Mouse (Mus musculus): Measurements from ENCODE around the gene Adamtsl1. TPM values are rescaled to one million over a fixed set of nuclear protein-coding genes. Genes with fewer than 3 reads are reported as not detected.

Gene Adamtsl1
- polyA plus RNA-seq, 1 experiment, result 0.48 TPM

DNA sequence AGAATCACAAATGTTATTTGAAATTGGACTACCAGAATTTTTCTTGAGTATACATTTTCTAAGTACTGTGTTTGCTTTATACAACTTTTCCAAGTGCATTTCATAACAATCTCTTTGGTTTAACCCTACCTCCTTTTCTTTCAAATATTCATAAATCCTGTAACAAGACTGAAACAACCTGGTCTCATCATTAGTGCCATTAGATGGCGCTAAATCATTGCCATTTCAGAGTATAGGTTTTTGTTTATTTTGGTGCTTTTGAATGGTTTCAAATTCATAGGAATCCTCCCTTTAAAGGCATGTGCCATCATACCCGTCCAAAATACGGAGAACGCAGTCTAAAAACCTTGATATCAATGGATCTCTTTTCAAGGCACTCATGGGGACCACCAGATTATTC is 270.5 kb downstream of the Adamtsl1 start:
- Histone ChIP-seq H3K79me3 (ENCODE audit: low read depth) (no peaks in the 10 kb centered on the region), H3K4me3 (ENCODE audit: insufficient read depth, poor library complexity, severe bottlenecking) (no peak overlapping the region), H3K27me3 (ENCODE audit: control insufficient read depth, insufficient read depth, insufficient read length) (no peaks in the 10 kb centered on the region), H3K36me3 (ENCODE audit: control insufficient read depth, insufficient read depth) (no peaks in the 10 kb centered on the region), H3K79me2 (ENCODE audit: control insufficient read depth, insufficient read depth) (no peaks in the 10 kb centered on the region), H3ac (ENCODE audit: control insufficient read depth, insufficient read length, low read depth) (no peak overlapping the region)
- TF ChIP-seq MAX (IDR thresholded peaks at IDR 0.05), result no peak
- TF ChIP-seq CEBPB (IDR thresholded peaks at IDR 0.05; ENCODE audit: low read depth), result no peak
- TF ChIP-seq MYOD1 (IDR thresholded peaks at IDR 0.05; ENCODE audit: control insufficient read depth, insufficient read length, low read depth), result no peak
- no peak for TF ChIP-seq MYOG (IDR thresholded peaks at IDR 0.05; ENCODE audit: control insufficient read depth, extremely low read depth, insufficient read length)
- TF ChIP-seq USF1 (IDR thresholded peaks at IDR 0.05; ENCODE audit: low read depth), result no peak
- no peak for TF ChIP-seq CTCF (IDR thresholded peaks at IDR 0.05; ENCODE audit: control insufficient read depth, insufficient read depth, insufficient read length)

DNA sequence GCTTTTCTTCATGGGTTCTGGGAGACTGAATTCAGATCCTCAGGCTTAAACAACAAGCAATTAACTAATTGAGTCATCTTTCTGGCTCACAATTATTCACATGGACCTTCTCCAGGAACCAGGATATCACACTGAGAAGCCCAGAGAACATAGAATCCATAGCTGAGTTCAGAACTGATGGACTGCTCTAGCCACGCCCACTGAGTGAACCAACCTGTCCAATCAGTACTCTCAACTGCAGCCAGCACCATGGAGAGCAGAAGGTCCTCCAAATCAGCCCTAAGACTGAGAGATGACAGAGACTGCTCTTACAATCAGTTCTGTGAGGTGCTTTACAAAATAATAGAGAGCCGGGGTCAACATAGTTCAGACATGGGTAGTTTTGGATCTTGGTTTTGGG is 276.3 kb downstream of the Adamtsl1 start:
- H3K79me2 ChIP-seq (ENCODE audit: control insufficient read depth, insufficient read depth), result no peaks in the 10 kb centered on the region
- no peaks in the 10 kb centered on the region for H3K79me3 ChIP-seq (ENCODE audit: low read depth)
- no peaks in the 10 kb centered on the region for H3K36me3 ChIP-seq (ENCODE audit: control insufficient read depth, insufficient read depth)
- H3K27me3 ChIP-seq (ENCODE audit: control insufficient read depth, insufficient read depth, insufficient read length), result no peaks in the 10 kb centered on the region
- no peak overlapping the region for H3K4me3 ChIP-seq (ENCODE audit: insufficient read depth, poor library complexity, severe bottlenecking)
- H3ac ChIP-seq (ENCODE audit: control insufficient read depth, insufficient read length, low read depth), result no peak overlapping the region
- no peak for TF ChIP-seq USF1 (IDR thresholded peaks at IDR 0.05; ENCODE audit: low read depth)
- no peak for TF ChIP-seq CTCF (IDR thresholded peaks at IDR 0.05; ENCODE audit: control insufficient read depth, insufficient read depth, insufficient read length)
- TF ChIP-seq MYOG (IDR thresholded peaks at IDR 0.05; ENCODE audit: control insufficient read depth, extremely low read depth, insufficient read length), result no peak
- no peak for TF ChIP-seq MYOD1 (IDR thresholded peaks at IDR 0.05; ENCODE audit: control insufficient read depth, insufficient read length, low read depth)
- no peak for TF ChIP-seq MAX (IDR thresholded peaks at IDR 0.05)
- no peak for TF ChIP-seq CEBPB (IDR thresholded peaks at IDR 0.05; ENCODE audit: low read depth)
- TF ChIP-seq FOSL1 (IDR thresholded peaks at IDR 0.05; ENCODE audit: insufficient read depth, low read length, poor library complexity, severe bottlenecking), result no peak

DNA sequence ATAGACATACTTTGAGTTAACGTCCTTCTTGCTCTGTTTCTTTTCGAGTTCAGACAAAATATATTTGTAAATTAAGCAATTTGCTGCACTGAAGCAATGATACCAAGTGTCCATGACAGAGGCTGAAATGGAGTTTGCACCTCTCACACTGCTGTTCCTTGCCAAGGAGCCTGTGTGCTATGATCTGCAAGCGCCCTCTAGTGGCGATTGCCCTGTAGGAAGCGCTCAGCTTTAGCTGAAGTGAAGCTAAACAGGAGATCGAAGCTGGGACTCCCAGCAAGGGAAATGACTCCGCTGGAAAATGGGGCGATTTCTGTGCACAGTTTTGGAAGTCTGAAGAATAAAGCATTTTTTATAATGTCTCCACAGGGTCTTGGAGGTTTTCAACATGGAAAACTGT is 287.8 kb downstream of the Adamtsl1 start:
- TF ChIP-seq MYOD1 (IDR thresholded peaks at IDR 0.05; ENCODE audit: control insufficient read depth, insufficient read length, low read depth), result no peak
- TF ChIP-seq CTCF (IDR thresholded peaks at IDR 0.05; ENCODE audit: control insufficient read depth, insufficient read depth, insufficient read length), result peak; percentile 67
- no peaks in the 10 kb centered on the region for H3K79me3 ChIP-seq (ENCODE audit: low read depth)
- no peaks in the 10 kb centered on the region for H3K79me2 ChIP-seq (ENCODE audit: control insufficient read depth, insufficient read depth)
- no peak overlapping the region for H3K4me3 ChIP-seq (ENCODE audit: insufficient read depth, poor library complexity, severe bottlenecking)
- no peaks in the 10 kb centered on the region for H3K36me3 ChIP-seq (ENCODE audit: control insufficient read depth, insufficient read depth)
- H3K27me3 ChIP-seq (ENCODE audit: control insufficient read depth, insufficient read depth, insufficient read length), result no peaks in the 10 kb centered on the region
- H3ac ChIP-seq (ENCODE audit: control insufficient read depth, insufficient read length, low read depth), result no peak overlapping the region

DNA sequence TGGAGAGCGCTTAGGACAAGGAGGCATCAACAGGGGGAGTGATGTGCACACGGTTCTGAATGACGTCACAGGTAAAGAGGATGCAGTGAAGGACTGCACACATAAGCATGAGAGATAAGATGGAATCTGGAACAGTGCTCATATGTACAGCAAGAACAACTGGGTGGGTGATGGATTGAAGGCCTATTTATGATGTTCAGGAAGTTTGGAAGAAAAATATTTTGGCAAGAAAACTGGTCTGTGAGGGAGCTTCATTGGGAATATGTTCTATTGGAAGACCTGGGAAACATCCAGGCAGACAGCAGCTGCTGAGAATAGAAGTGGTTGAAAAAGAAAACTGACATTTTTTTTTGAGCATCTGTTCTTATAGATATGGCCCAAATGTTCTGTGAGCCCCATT is 300.4 kb downstream of the Adamtsl1 start:
- Histone ChIP-seq H3K79me2 (ENCODE audit: control insufficient read depth, insufficient read depth) (no peaks in the 10 kb centered on the region), H3ac (ENCODE audit: control insufficient read depth, insufficient read length, low read depth) (no peak overlapping the region), H3K79me3 (ENCODE audit: low read depth) (no peaks in the 10 kb centered on the region), H3K27me3 (ENCODE audit: control insufficient read depth, insufficient read depth, insufficient read length) (no peaks in the 10 kb centered on the region), H3K4me3 (ENCODE audit: insufficient read depth, poor library complexity, severe bottlenecking) (no peak overlapping the region), H3K36me3 (ENCODE audit: control insufficient read depth, insufficient read depth) (no peaks in the 10 kb centered on the region)
- TF ChIP-seq CEBPB (IDR thresholded peaks at IDR 0.05; ENCODE audit: low read depth) (no peak), USF1 (IDR thresholded peaks at IDR 0.05; ENCODE audit: low read depth) (no peak), MAX (IDR thresholded peaks at IDR 0.05) (no peak), MYOD1 (IDR thresholded peaks at IDR 0.05; ENCODE audit: control insufficient read depth, insufficient read length, low read depth) (no peak), MYOG (IDR thresholded peaks at IDR 0.05; ENCODE audit: control insufficient read depth, extremely low read depth, insufficient read length) (no peak), CTCF (IDR thresholded peaks at IDR 0.05; ENCODE audit: control insufficient read depth, insufficient read depth, insufficient read length) (no peak), FOSL1 (IDR thresholded peaks at IDR 0.05; ENCODE audit: insufficient read depth, low read length, poor library complexity, severe bottlenecking) (no peak)

DNA sequence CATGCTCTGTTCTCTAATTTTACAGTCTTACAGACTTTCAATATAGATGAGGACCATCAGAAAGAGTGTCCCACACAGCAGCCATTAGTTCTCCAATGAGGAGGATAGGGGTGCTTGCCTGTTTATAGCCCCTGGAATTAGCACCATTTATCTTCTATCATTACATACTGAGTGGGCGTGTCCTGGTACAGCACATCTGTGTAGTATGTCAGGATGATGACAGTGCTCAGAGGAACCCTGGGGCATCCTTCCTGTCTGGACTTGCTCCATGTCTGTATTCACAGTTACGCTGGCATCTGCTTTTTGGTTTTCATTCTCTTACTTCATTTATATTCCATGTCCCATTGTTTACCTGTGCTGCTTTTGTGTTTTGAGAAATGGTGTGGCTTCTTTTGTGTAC is 304.5 kb downstream of the Adamtsl1 start:
- no peak overlapping the region for H3K4me3 ChIP-seq (ENCODE audit: insufficient read depth, poor library complexity, severe bottlenecking)
- no peaks in the 10 kb centered on the region for H3K79me2 ChIP-seq (ENCODE audit: control insufficient read depth, insufficient read depth)
- TF ChIP-seq USF1 (IDR thresholded peaks at IDR 0.05; ENCODE audit: low read depth) (no peak), CEBPB (IDR thresholded peaks at IDR 0.05; ENCODE audit: low read depth) (no peak), MYOD1 (IDR thresholded peaks at IDR 0.05; ENCODE audit: control insufficient read depth, insufficient read length, low read depth) (no peak), MAX (IDR thresholded peaks at IDR 0.05) (no peak), MYOG (IDR thresholded peaks at IDR 0.05; ENCODE audit: control insufficient read depth, extremely low read depth, insufficient read length) (no peak), FOSL1 (IDR thresholded peaks at IDR 0.05; ENCODE audit: insufficient read depth, low read length, poor library complexity, severe bottlenecking) (no peak), CTCF (IDR thresholded peaks at IDR 0.05; ENCODE audit: control insufficient read depth, insufficient read depth, insufficient read length) (no peak)
- no peaks in the 10 kb centered on the region for H3K27me3 ChIP-seq (ENCODE audit: control insufficient read depth, insufficient read depth, insufficient read length)
- no peaks in the 10 kb centered on the region for H3K79me3 ChIP-seq (ENCODE audit: low read depth)
- H3K36me3 ChIP-seq (ENCODE audit: control insufficient read depth, insufficient read depth), result no peaks in the 10 kb centered on the region
- H3ac ChIP-seq (ENCODE audit: control insufficient read depth, insufficient read length, low read depth), result no peak overlapping the region

- Histone ChIP-seq H3K4me3 (ENCODE audit: insufficient read depth, poor library complexity, severe bottlenecking) (no peak overlapping the region), H3K79me3 (ENCODE audit: low read depth) (no peaks in the 10 kb centered on the region), H3K36me3 (ENCODE audit: control insufficient read depth, insufficient read depth) (no peaks in the 10 kb centered on the region), H3ac (ENCODE audit: control insufficient read depth, insufficient read length, low read depth) (no peak overlapping the region), H3K27me3 (ENCODE audit: control insufficient read depth, insufficient read depth, insufficient read length) (no peaks in the 10 kb centered on the region), H3K79me2 (ENCODE audit: control insufficient read depth, insufficient read depth) (no peaks in the 10 kb centered on the region)
- TF ChIP-seq MYOG (IDR thresholded peaks at IDR 0.05; ENCODE audit: control insufficient read depth, extremely low read depth, insufficient read length), result no peak
- no peak for TF ChIP-seq MYOD1 (IDR thresholded peaks at IDR 0.05; ENCODE audit: control insufficient read depth, insufficient read length, low read depth)
- no peak for TF ChIP-seq MAX (IDR thresholded peaks at IDR 0.05)
- no peak for TF ChIP-seq CTCF (IDR thresholded peaks at IDR 0.05; ENCODE audit: control insufficient read depth, insufficient read depth, insufficient read length)
- TF ChIP-seq CEBPB (IDR thresholded peaks at IDR 0.05; ENCODE audit: low read depth), result no peak
- no peak for TF ChIP-seq USF1 (IDR thresholded peaks at IDR 0.05; ENCODE audit: low read depth)
- no peak for TF ChIP-seq FOSL1 (IDR thresholded peaks at IDR 0.05; ENCODE audit: insufficient read depth, low read length, poor library complexity, severe bottlenecking)
Observed at GRCm38 (mm10) chr4:85819169-85819568, 305.2 kb downstream of the Adamtsl1 start.
